Mouse (Mus musculus) heart, adult 2 months (tissue): ENCODE results near the gene Lrrc4. TPM values are rescaled to one million over a fixed set of nuclear protein-coding genes. Genes with fewer than 3 reads are reported as not detected.

Source experiments
- DNase-seq, 2 experiments: peaks; one replicate each; pipeline ENCODE4 v3.0.0; 2021
- H3K27ac ChIP-seq: fragments of 200-600 bp; 2 replicates; pipeline ENCODE4 v1.8.1; 2022
- H3K27me3 ChIP-seq: fragments of 200-500 bp; 2 replicates; pipeline ENCODE4 v1.6.1; 2012; ENCODE audit warnings: mild to moderate bottlenecking, low read length, inconsistent platforms, mixed read lengths; ENCODE audit not compliant: control insufficient read depth, insufficient read depth
- H3K36me3 ChIP-seq: fragments of 200-500 bp; 2 replicates; pipeline ENCODE4 v1.6.1; 2012; ENCODE audit warnings: low read length, inconsistent platforms; ENCODE audit not compliant: control insufficient read depth, insufficient read depth
- H3K4me1 ChIP-seq: fragments of 200-500 bp; 2 replicates; pipeline ENCODE4 v1.6.1; 2011; ENCODE audit warnings: low read length; ENCODE audit not compliant: control insufficient read depth, insufficient read depth
- H3K4me3 ChIP-seq: fragments of 200-600 bp; 2 replicates; pipeline ENCODE4 v1.8.1; 2022
- H3K79me2 ChIP-seq: fragments of 200-500 bp; replicated peaks from 2 replicates; pipeline ENCODE4 v1.6.1; 2012; ENCODE audit warnings: mild to moderate bottlenecking, inconsistent platforms, low read length, moderate library complexity, mixed read lengths; ENCODE audit not compliant: control insufficient read depth, insufficient read depth
- H3K9ac ChIP-seq: fragments of 200-500 bp; 2 replicates; pipeline ENCODE4 v1.6.1; 2012; ENCODE audit warnings: low read depth, mild to moderate bottlenecking, control low read depth, inconsistent platforms, low read length, mixed read lengths
- CTCF ChIP-seq: fragments of 200-600 bp; IDR thresholded peaks from 2 replicates; pipeline ENCODE4 v1.8.1; 2022; ENCODE audit warnings: antibody characterized with exemption, mild to moderate bottlenecking, moderate library complexity
- EP300 ChIP-seq: fragments of 200-500 bp; IDR thresholded peaks from 2 replicates; pipeline ENCODE4 v1.6.1; 2011; ENCODE audit warnings: low read depth, low read length, control low read depth; ENCODE audit not compliant: insufficient read depth
- POLR2A ChIP-seq: fragments of 200-500 bp; IDR thresholded peaks from 2 replicates; pipeline ENCODE4 v1.6.1; 2011; ENCODE audit warnings: mild to moderate bottlenecking, low read depth, low read length, control low read depth; ENCODE audit not compliant: insufficient read depth
- WGBS: fragments of 180-500 bp; shearing (Covaris S2); methylation state at CpG from one replicate; pipeline ENCODE4 v1.1.7; 2018; 5-methylcytosine and 5-hydroxymethylcytosine counted together
- intact Hi-C: fragments of 180-260 bp; cut with DNase I; formaldehyde crosslinking; loops from one replicate; pipeline ENCODE4 v1.15.1; 2025
- polyA plus RNA-seq: library from polyadenylated mRNA; depleted of rRNA; stranded (reverse); fragments of >200 nt; gene quantifications from 2 replicates; pipeline ENCODE4 v1.2.3, GENCODE M21; 2012
- total RNA-seq, 2 experiments: library from RNA; stranded (reverse); gene quantifications; 2 replicates each; pipeline ENCODE4 v1.2.3; 2021

The Lrrc4 gene
- total and polyA plus RNA-seq, 3 experiments, result 0.43 to 0.68 (median 0.47) TPM

DNA sequence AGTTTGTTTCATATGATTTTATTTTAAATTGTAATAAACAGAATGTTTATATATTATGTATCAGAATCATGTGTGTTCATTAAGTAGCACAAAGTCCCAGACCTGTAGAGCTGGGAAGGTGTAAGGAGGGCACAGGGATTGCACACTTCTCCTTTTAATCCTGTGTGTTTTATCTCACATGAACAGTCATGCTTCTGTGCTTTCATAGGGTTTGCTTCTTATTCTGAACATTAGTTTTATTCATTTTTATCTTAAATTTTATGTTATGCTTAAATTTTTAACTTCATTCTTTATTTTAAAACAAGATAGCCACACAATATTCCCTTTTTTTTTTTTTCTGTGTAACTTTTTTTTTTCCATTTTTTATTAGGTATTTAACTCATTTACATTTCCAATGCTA, 186.3 kb downstream of the Lrrc4 start:
- Histone ChIP-seq H3K36me3 (no peaks in the 10 kb centered on the region), H3K4me3 (no peak overlapping the region), H3K27ac (no peak overlapping the region), H3K4me1 (peaks cover 2% of the 10 kb centered on the region), H3K79me2 (no peaks in the 10 kb centered on the region), H3K27me3 (no peaks in the 10 kb centered on the region), H3K9ac (no peak overlapping the region)
- intact Hi-C loops, result no loop called here
- no peak for DNase-seq
- TF ChIP-seq EP300, result no peak
- TF ChIP-seq CTCF, result no peak
- TF ChIP-seq POLR2A, result no peak

DNA sequence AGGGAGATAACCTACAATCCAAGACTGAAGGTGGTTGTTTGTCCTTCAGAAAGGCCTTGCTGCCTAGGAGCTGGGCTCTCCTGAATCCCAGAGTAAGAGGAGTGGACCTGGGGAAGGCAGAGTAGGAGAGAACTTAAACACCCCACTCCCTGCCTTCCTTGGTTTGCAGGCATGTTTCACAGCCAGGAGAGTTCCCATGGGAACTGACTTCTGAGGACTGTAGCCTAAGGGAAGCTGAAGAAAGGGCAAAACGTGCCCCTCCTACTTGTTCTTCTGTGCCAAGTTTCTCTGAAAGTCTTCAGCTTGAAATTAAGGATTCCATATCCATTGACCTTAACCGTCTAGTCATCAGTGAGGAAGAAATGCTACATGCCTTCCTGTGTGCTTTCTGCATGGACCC, 188.6 kb downstream of the Lrrc4 start:
- Histone ChIP-seq H3K27me3 (no peaks in the 10 kb centered on the region), H3K9ac (no peak overlapping the region), H3K27ac (no peak overlapping the region), H3K4me3 (no peak overlapping the region), H3K36me3 (no peaks in the 10 kb centered on the region), H3K4me1 (peaks cover 2% of the 10 kb centered on the region), H3K79me2 (no peaks in the 10 kb centered on the region)
- intact Hi-C loops, result no loop called here
- WGBS, result 42% methylated on average over 2 of the region's 2 CpGs
- DNase-seq, result no peak
- TF ChIP-seq EP300 (no peak), CTCF (no peak), POLR2A (no peak)

DNA sequence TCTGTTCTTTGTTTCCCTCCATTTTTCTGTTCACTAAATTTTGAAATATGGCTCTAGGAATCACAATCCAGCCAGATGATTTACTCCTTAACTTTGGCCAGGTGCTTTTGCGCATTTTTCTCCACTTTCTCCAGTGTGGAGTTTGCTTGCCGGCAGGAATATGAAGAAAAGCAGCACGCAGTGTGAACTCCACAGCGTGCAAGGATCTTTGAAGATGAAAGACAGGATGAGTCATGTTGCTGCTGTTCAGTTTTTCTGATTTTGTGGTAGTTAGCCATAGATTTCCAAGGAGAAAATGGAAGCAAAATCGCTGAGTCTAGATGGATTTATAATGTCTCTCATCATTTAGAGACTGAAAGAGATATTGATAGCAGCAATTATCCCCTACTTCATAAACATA, 191.5 kb downstream of the Lrrc4 start:
- Histone ChIP-seq H3K27me3 (no peaks in the 10 kb centered on the region), H3K27ac (no peak overlapping the region), H3K36me3 (peaks cover 6% of the 10 kb centered on the region), H3K4me1 (peaks cover 6% of the 10 kb centered on the region), H3K4me3 (no peak overlapping the region), H3K9ac (no peak overlapping the region), H3K79me2 (no peaks in the 10 kb centered on the region)
- TF ChIP-seq CTCF (no peak), POLR2A (no peak), EP300 (no peak)
- DNase-seq, result no peak
- WGBS, result 95% methylated on average over 5 of the region's 5 CpGs
- intact Hi-C loops, result no loop called here

DNA sequence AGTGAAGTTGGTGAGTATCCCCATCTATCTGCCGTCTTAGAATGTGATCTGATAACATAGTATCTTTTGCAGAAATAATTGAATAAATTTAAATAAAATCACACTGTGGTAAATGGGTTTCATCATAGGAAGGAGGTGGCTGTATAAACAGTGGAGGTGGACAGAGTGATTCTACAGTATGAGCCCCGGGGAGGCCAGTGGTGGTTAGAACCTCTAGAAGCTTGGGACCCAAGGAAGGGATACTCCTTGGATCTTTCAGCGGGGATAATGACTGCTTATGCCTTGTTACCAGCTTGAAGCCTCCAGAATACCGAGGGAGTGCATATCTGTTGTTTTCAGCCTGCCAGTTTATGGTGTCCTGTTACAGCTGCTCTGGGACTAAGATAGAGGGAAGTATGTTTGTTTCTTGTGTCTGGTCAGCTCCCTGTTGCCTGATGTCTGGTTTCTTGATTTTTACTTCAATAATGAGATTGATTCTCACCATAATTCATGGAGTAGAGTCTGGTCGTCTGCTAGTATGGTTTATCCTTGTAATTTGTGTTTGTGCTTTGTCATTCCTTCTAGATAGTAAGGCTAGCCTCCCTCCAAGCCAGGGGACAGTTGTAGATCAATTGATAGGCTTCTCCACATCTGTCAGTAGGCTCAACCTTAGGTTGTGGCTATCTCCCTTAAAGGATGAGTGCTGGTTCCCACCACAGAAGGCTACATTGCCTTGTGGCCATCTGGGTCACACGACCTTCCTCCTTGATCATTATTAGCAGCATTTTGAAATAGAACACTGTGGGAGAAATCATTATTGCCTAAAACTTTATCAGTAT, 195.8 kb downstream of the Lrrc4 start:
- H3K27ac ChIP-seq, result no peak overlapping the region
- peaks cover 6% of the 10 kb centered on the region for H3K36me3 ChIP-seq
- no peak for TF ChIP-seq EP300
- TF ChIP-seq CTCF, result no peak
- no peak for TF ChIP-seq POLR2A
- H3K9ac ChIP-seq, result no peak overlapping the region
- no peak overlapping the region for H3K4me3 ChIP-seq
- H3K4me1 ChIP-seq, result peaks cover 9% of the 10 kb centered on the region
- no peaks in the 10 kb centered on the region for H3K79me2 ChIP-seq
- H3K27me3 ChIP-seq, result no peaks in the 10 kb centered on the region
- DNase-seq, result no peak
- WGBS, result 74% methylated on average over 6 of the region's 6 CpGs
- intact Hi-C loops, result no loop called here

DNA sequence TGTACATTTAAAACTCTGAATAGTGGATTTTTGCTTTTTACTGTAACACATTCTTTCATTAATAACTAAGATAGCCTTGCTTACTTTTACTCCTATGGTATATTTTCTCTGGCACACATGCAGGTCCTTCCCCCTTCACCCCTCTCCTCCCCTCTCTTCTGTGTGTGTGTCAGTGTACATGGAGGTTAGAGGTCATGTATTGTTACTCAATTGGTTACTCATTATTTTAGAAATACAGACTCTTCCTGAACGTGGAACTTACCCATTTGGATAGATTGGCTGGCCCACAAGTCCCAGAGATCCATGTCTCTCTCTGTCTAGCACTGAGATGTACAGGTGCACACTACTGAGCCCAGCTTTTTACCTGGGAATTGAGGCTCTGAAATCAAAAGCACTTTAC, 196.5 kb downstream of the Lrrc4 start:
- Histone ChIP-seq H3K4me1 (peaks cover 9% of the 10 kb centered on the region), H3K9ac (no peak overlapping the region), H3K36me3 (peaks cover 6% of the 10 kb centered on the region), H3K4me3 (no peak overlapping the region), H3K27ac (no peak overlapping the region), H3K79me2 (no peaks in the 10 kb centered on the region), H3K27me3 (no peaks in the 10 kb centered on the region)
- DNase-seq, result no peak
- TF ChIP-seq POLR2A (no peak), EP300 (no peak), CTCF (no peak)
- WGBS, result 54% methylated on average over 1 of the region's 1 CpGs
- intact Hi-C loops, result no loop called here

DNA sequence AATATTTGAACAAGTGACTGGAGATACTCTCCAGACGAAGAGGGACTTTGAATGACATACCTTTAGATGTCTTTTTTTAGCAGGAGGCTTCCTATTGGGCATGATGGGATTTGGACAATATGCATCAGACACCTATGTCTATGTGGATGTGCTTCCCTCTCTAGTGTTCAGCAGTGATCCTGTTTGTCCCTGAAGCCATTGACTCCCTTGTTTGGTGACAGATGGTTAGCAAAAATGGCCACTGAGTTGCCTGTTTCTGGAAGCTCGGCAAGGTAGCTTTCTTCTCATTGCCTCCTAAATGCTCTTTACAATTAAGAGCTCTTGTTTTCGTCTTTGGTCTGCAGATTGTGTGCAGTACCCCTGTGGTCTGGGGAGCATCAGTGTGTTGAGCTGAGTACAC, 197.9 kb downstream of the Lrrc4 start:
- intact Hi-C loops, result no loop called here
- H3K79me2 ChIP-seq, result no peaks in the 10 kb centered on the region

More for the DNA sequence above, 197.9 kb downstream of the Lrrc4 start:
- TF ChIP-seq CTCF (peak; percentile 15; the same call in 1 of the 2 replicates), EP300 (no peak), POLR2A (no peak)
- WGBS, result 68% methylated on average over 3 of the region's 3 CpGs
- H3K9ac ChIP-seq, result no peak overlapping the region
- peaks cover 9% of the 10 kb centered on the region for H3K4me1 ChIP-seq
- no peak for DNase-seq
- no peak overlapping the region for H3K4me3 ChIP-seq
- H3K36me3 ChIP-seq, result peaks cover 6% of the 10 kb centered on the region
- no peaks in the 10 kb centered on the region for H3K27me3 ChIP-seq
- H3K27ac ChIP-seq, result no peak overlapping the region
